Comparison of ENCODE assay signal across 8 mouse cellular contexts in the genomic region with DNA sequence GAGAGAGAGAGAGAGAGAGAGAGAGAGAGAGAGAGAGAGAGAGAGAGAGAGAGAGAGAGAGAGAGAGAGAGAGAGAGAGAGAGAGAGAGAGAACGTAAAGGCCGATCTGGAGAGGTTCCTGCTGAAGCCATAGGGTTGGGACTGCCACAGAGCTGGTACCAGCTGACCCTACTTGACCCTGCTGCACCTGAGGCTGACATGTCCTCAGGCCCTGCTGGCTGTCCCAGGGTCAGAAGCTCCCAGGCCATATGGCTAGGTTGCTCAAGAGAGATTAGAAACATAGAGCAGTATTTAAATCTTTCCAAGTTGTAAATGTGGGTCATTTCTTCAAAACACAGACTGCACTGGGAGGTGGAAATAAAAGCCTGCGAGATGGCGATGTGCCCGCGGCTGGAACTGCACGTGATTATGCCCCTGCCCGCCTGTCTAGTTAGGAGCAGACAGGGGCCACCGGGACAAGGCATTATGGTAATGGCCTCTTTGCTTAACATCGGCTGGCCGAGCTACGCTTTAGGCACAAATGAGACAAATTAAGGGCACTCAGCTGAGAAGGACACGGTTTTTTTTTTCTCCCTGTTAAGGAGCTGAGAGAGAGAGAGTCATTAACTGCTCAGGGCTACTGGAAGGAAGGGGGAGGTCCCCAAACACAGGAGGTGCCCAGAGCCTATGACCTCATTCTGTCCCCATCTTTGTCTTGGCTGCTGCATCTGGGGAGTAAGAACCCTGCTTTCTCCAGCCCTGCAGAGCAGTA.
DNase-seq lines count a peak whose midpoint lies in the region; ATAC-seq lines count a peak whose summit lies in the region.

No protein-coding gene starts in this region.

- H3K9ac ChIP-seq in hindbrain, embryonic 11.5 days (ENCODE audit: low read depth, low read length) = no peak overlapping the region
- H3K9ac ChIP-seq in neural tube, embryonic 12.5 days = no peak overlapping the region

- H3K9me3 ChIP-seq in hindbrain, embryonic 11.5 days (ENCODE audit: control insufficient read depth, low read length) = no peaks in the 10 kb centered on the region
- no peaks in the 10 kb centered on the region for H3K9me3 ChIP-seq in neural tube, embryonic 12.5 days

- WGBS in hindbrain, embryonic 11.5 days = 39% methylated on average over 13 of the region's 13 CpGs
- WGBS in neural tube, embryonic 12.5 days = 12% methylated on average over 13 of the region's 13 CpGs

- no peaks in the 10 kb centered on the region for H3K27me3 ChIP-seq in hindbrain, embryonic 11.5 days (ENCODE audit: control insufficient read depth, insufficient read depth, low read length)
- no peaks in the 10 kb centered on the region for H3K27me3 ChIP-seq in neural tube, embryonic 12.5 days (replicated peaks)

- H3K36me3 ChIP-seq in hindbrain, embryonic 11.5 days (ENCODE audit: control insufficient read depth, insufficient read depth, low read length) = no peaks in the 10 kb centered on the region
- H3K36me3 ChIP-seq in neural tube, embryonic 12.5 days = no peaks in the 10 kb centered on the region

- H3K4me1 ChIP-seq in hindbrain, embryonic 11.5 days (replicated peaks; ENCODE audit: control insufficient read depth, insufficient read depth, low read length) = peaks cover 4% of the 10 kb centered on the region; the same call in 1 of the 2 replicates
- H3K4me1 ChIP-seq in neural tube, embryonic 12.5 days = peaks cover 38% of the 10 kb centered on the region

- intact Hi-C loops in heart, postnatal 25 days (cut with DNase I) = no loop called here
- intact Hi-C loops in heart, postnatal 10 days (cut with DNase I) = no loop called here

- H3K4me3 ChIP-seq in hindbrain, embryonic 11.5 days (ENCODE audit: low read depth, low read length) = no peak overlapping the region
- H3K4me3 ChIP-seq in neural tube, embryonic 12.5 days = no peak overlapping the region

- H3K4me2 ChIP-seq in hindbrain, embryonic 11.5 days (replicated peaks; ENCODE audit: low read depth, low read length) = no peak overlapping the region
- peak overlapping the region; percentile 3; the same call in 1 of the 2 replicates for H3K4me2 ChIP-seq in neural tube, embryonic 12.5 days (replicated peaks)

- peak; percentile 50 for DNase-seq in lung, postnatal 10 days
- no peak for DNase-seq in lung, postnatal 36 days
- DNase-seq in hindbrain, embryonic 11.5 days (ENCODE audit: low spot score) = peak; percentile 63
- DNase-seq in layer of hippocampus, postnatal 10 days (ENCODE audit: low spot score in 2 of 2) = peak; percentile 44 to 56
- no peak for DNase-seq in heart, postnatal 25 days (ENCODE audit: low spot score)
- DNase-seq in heart, postnatal 10 days = no peak
- DNase-seq in adrenal gland, postnatal 10 days = no peak

- H3K27ac ChIP-seq in hindbrain, embryonic 11.5 days (ENCODE audit: low read depth, low read length) = no peak overlapping the region; the same call in 1 of the 2 replicates
- H3K27ac ChIP-seq in neural tube, embryonic 12.5 days = 0 out of 2 replicates have a peak overlapping the region, but pooled peaks have one; percentile 12

- peak; percentile 76 for ATAC-seq in hindbrain, embryonic 11.5 days (ENCODE audit: low FRiP score)
- peak; percentile 78 for ATAC-seq in neural tube, embryonic 12.5 days (ENCODE audit: low FRiP score, low read depth)

Comparison
In these comparisons a context has a peak if more than half of its experiments do, and no peak if none do; other contexts are left out.
1. DNase-seq: peak in lung, postnatal 10 days (single experiment), hindbrain, embryonic 11.5 days (single experiment) and layer of hippocampus, postnatal 10 days (2 of 2); none in lung, postnatal 36 days (single experiment), heart, postnatal 25 days (single experiment), heart, postnatal 10 days (0 of 2) and adrenal gland, postnatal 10 days (single experiment).